Mouse (Mus musculus) kidney, adult 11 months (tissue): ENCODE data around the gene Wscd2.
A peak's percentile ranks its signal among the peaks of the same experiment; 100 is the strongest.

Experiments used
- DNase-seq: peaks from one replicate; pipeline ENCODE4 v3.0.0; 2022

Gene Wscd2

GRCm38 (mm10) chr5:113487879-113488278 lies 2.3 kb upstream of the Wscd2 start:
- no peak for DNase-seq

- no peak for DNase-seq
These were observed 516 bp upstream of the Wscd2 start for GRCm38 (mm10) chr5:113489617-113490016.

GRCm38 (mm10) chr5:113490467-113491260 lies 531 bp downstream of the Wscd2 start:
- no peak for DNase-seq

- DNase-seq = no peak
These were observed 1.4 kb downstream of the Wscd2 start for GRCm38 (mm10) chr5:113491552-113491951.

- no peak for DNase-seq
These were observed 1.9 kb downstream of the Wscd2 start for GRCm38 (mm10) chr5:113491988-113492387.

GRCm38 (mm10) chr5:113492417-113493035 lies 2.4 kb downstream of the Wscd2 start:
- peak; percentile 9 for DNase-seq

- DNase-seq = no peak
These were observed 3.9 kb downstream of the Wscd2 start for GRCm38 (mm10) chr5:113493997-113494396.

- DNase-seq = no peak
These were observed 6.8 kb downstream of the Wscd2 start for GRCm38 (mm10) chr5:113496926-113497325.

GRCm38 (mm10) chr5:113499421-113499820 lies 9.3 kb downstream of the Wscd2 start:
- no peak for DNase-seq

GRCm38 (mm10) chr5:113503276-113503675 lies 13.1 kb downstream of the Wscd2 start:
- DNase-seq = no peak

- DNase-seq = no peak
These were observed 14.5 kb downstream of the Wscd2 start for GRCm38 (mm10) chr5:113504654-113505053.

GRCm38 (mm10) chr5:113506065-113506464 lies 15.9 kb downstream of the Wscd2 start:
- DNase-seq = no peak

- DNase-seq = no peak
These were observed 16.6 kb downstream of the Wscd2 start for GRCm38 (mm10) chr5:113506779-113507178.

GRCm38 (mm10) chr5:113509167-113509566 lies 19.0 kb downstream of the Wscd2 start:
- no peak for DNase-seq

GRCm38 (mm10) chr5:113513640-113514039 lies 23.5 kb downstream of the Wscd2 start:
- DNase-seq = no peak

- no peak for DNase-seq
These were observed 23.9 kb downstream of the Wscd2 start for GRCm38 (mm10) chr5:113514062-113514461.

- DNase-seq = peak; percentile 12
These were observed 26.2 kb downstream of the Wscd2 start for GRCm38 (mm10) chr5:113516119-113516872.

- peak; percentile 16 for DNase-seq
These were observed 26.8 kb downstream of the Wscd2 start for GRCm38 (mm10) chr5:113516873-113517336.

GRCm38 (mm10) chr5:113517387-113517786 lies 27.3 kb downstream of the Wscd2 start:
- no peak for DNase-seq

GRCm38 (mm10) chr5:113521037-113521436 lies 30.9 kb downstream of the Wscd2 start:
- DNase-seq = no peak

- no peak for DNase-seq
These were observed 48.7 kb downstream of the Wscd2 start for GRCm38 (mm10) chr5:113538826-113539225.

- DNase-seq = no peak
These were observed 49.3 kb downstream of the Wscd2 start for GRCm38 (mm10) chr5:113539438-113539837.

GRCm38 (mm10) chr5:113539858-113540257 lies 49.7 kb downstream of the Wscd2 start:
- DNase-seq = no peak

- no peak for DNase-seq
These were observed 51.1 kb downstream of the Wscd2 start for GRCm38 (mm10) chr5:113541196-113541595.
